Mouse (Mus musculus): Measurements from ENCODE around the gene Lrrc42. TPM values are rescaled to one million over a fixed set of nuclear protein-coding genes. Genes with fewer than 3 reads are reported as not detected.

The Lrrc42 gene
- 70.4 and 79.3 TPM in 2 replicates for polyA plus RNA-seq (2014; fragmentation: Nextera tagmentation; extraction: Ambion mirVana)

GRCm38 (mm10) chr4:107253125-107254091, at the start of gene Lrrc42, which contains the start of gene Hspb11:
Lrrc42 (minus strand) TSS chr4:107253532.
Hspb11 (plus strand) TSS chr4:107253593.
- peak within 1 kb of the TSS; percentile 77 for H3K4me3 ChIP-seq (ENCODE audit: low read depth, low read length)
- ATAC-seq (replicated peaks; ENCODE audit: insufficient number of reproducible peaks, low FRiP score, low TSS enrichment), result peak; percentile 92
- no peaks in the 10 kb centered on the region for H3K9me3 ChIP-seq (replicated peaks; ENCODE audit: control insufficient read depth, low read length)
- H3K4me2 ChIP-seq, result peak within 1 kb of the TSS; percentile 83
- no peaks in the 10 kb centered on the region for H3K27me3 ChIP-seq (ENCODE audit: control insufficient read depth, insufficient read depth, low read length)
- peak within 1 kb of the TSS; percentile 82 for H3K9ac ChIP-seq (ENCODE audit: low read depth, low read length)
- no peaks in the 10 kb centered on the region for H3K36me3 ChIP-seq (ENCODE audit: control insufficient read depth, insufficient read depth, low read length)
- peaks cover 29% of the 10 kb centered on the region for H3K4me1 ChIP-seq (ENCODE audit: control insufficient read depth, insufficient read depth, low read length)
- peak within 1 kb of the TSS; percentile 79 for H3K27ac ChIP-seq (ENCODE audit: low read depth, low read length)
- under 1% methylated on average over 90 of the region's 101 CpGs for WGBS (ENCODE audit: insufficient replicate concordance)

- ATAC-seq (replicated peaks; ENCODE audit: insufficient number of reproducible peaks, low FRiP score, low TSS enrichment), result no peak
- Histone ChIP-seq H3K4me2 (no peak overlapping the region), H3K27ac (ENCODE audit: low read depth, low read length) (no peak overlapping the region), H3K4me3 (ENCODE audit: low read depth, low read length) (no peak overlapping the region), H3K36me3 (ENCODE audit: control insufficient read depth, insufficient read depth, low read length) (no peaks in the 10 kb centered on the region), H3K9me3 (replicated peaks; ENCODE audit: control insufficient read depth, low read length) (no peaks in the 10 kb centered on the region), H3K4me1 (ENCODE audit: control insufficient read depth, insufficient read depth, low read length) (0 out of 2 replicates have a peak, but pooled peaks cover 5% of the 10 kb centered on the region), H3K27me3 (ENCODE audit: control insufficient read depth, insufficient read depth, low read length) (no peaks in the 10 kb centered on the region), H3K9ac (ENCODE audit: low read depth, low read length) (no peak overlapping the region)
- 73% methylated on average over 4 of the region's 4 CpGs for WGBS (ENCODE audit: insufficient replicate concordance)
Observed at GRCm38 (mm10) chr4:107302832-107303231, 49.5 kb upstream of the Lrrc42 start.

DNA sequence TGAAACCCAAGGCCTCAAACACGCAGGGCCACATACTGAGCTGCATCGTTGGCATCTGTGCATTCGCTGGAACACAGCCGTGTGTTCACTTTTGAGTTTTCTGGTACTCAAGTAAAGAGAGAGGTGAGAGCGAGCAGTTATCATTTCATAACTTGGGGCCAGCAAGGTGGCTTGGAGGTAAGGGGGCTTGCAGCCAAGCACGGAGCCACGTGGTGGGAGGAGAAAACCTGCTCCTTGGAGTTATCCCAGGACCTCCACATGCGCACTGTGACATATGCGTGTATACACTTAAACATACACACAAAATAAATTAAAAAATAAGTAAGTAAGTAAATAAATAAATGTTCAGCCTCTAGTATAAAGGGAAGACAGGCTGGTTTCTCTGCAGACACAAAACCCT, 48.9 kb upstream of the Lrrc42 start:
- H3K9me3 ChIP-seq (replicated peaks; ENCODE audit: control insufficient read depth, low read length), result no peaks in the 10 kb centered on the region
- no peak overlapping the region for H3K4me3 ChIP-seq (ENCODE audit: low read depth, low read length)
- WGBS (ENCODE audit: insufficient replicate concordance), result 84% methylated on average over 9 of the region's 9 CpGs
- H3K9ac ChIP-seq (ENCODE audit: low read depth, low read length), result no peak overlapping the region
- H3K27ac ChIP-seq (ENCODE audit: low read depth, low read length), result no peak overlapping the region
- 0 out of 2 replicates have a peak, but pooled peaks cover 5% of the 10 kb centered on the region for H3K4me1 ChIP-seq (ENCODE audit: control insufficient read depth, insufficient read depth, low read length)
- no peaks in the 10 kb centered on the region for H3K36me3 ChIP-seq (ENCODE audit: control insufficient read depth, insufficient read depth, low read length)
- no peak overlapping the region for H3K4me2 ChIP-seq
- ATAC-seq (replicated peaks; ENCODE audit: insufficient number of reproducible peaks, low FRiP score, low TSS enrichment), result no peak
- no peaks in the 10 kb centered on the region for H3K27me3 ChIP-seq (ENCODE audit: control insufficient read depth, insufficient read depth, low read length)

DNA sequence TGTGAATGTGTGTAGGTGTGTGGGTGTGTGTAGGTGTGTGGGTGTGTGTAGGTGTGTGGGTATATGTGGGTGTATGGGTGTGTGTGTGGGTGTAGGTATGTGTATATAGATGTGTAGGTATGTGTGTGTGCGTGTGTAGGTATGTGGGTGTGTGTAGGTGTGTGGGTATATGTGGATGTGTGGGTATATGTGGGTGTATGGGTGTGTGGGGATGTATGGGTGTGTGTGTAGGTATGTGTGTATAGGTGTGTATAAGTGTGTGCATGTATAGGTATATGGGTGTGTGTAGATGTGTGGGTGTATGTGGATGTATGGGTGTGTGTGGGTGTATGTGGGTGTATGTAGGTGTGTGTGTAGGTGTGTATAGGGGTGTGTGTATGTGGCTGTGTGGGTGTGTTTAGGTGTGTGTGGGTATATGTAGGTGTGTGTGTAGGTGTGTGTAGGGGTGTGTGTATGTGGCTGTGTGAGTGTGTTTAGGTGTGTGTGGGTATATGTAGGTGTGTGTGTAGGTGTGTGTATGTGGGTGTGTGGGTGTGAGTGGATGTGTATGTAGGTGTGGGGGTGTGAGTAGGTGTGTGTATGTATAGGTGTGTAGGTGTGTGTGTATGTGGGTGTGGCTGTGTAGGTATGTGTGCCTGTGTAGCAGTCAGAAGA, 47.7 kb upstream of the Lrrc42 start:
- Histone ChIP-seq H3K4me2 (no peak overlapping the region), H3K27ac (ENCODE audit: low read depth, low read length) (no peak overlapping the region), H3K9ac (ENCODE audit: low read depth, low read length) (no peak overlapping the region), H3K4me1 (ENCODE audit: control insufficient read depth, insufficient read depth, low read length) (no peaks in the 10 kb centered on the region), H3K27me3 (ENCODE audit: control insufficient read depth, insufficient read depth, low read length) (no peaks in the 10 kb centered on the region), H3K36me3 (ENCODE audit: control insufficient read depth, insufficient read depth, low read length) (no peaks in the 10 kb centered on the region), H3K4me3 (ENCODE audit: low read depth, low read length) (no peak overlapping the region), H3K9me3 (replicated peaks; ENCODE audit: control insufficient read depth, low read length) (no peaks in the 10 kb centered on the region)
- ATAC-seq (replicated peaks; ENCODE audit: insufficient number of reproducible peaks, low FRiP score, low TSS enrichment), result no peak
- 97% methylated on average over 1 of the region's 1 CpGs for whole genome bisulfite sequencing (ENCODE audit: insufficient replicate concordance)

DNA sequence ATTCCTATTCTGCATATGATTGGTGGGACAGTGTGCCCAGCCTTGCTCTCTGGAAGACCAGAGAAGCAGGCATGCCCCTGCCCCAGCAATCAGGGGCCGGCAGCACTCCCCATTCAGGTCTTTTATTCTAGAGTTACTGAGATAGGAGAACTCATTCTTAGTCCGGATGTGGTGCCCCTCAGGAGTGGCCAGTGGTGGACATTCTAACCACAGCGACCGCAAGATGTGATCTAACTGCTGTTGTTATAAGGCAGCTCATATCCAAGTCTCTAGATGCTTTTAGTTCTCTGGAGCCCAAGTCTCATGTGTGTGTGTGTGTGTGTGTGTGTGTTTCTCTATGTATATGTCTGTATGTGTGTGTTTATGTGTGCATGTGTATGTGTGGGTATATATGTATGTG, 47.0 kb upstream of the Lrrc42 start:
- Histone ChIP-seq H3K9ac (ENCODE audit: low read depth, low read length) (no peak overlapping the region), H3K4me2 (no peak overlapping the region)
- WGBS (ENCODE audit: insufficient replicate concordance), result 75% methylated on average over 4 of the region's 4 CpGs

GRCm38 (mm10) chr4:107299779-107300340, 46.5 kb upstream of the Lrrc42 start:
- Histone ChIP-seq H3K36me3 (ENCODE audit: control insufficient read depth, insufficient read depth, low read length) (no peaks in the 10 kb centered on the region), H3K27me3 (ENCODE audit: control insufficient read depth, insufficient read depth, low read length) (no peaks in the 10 kb centered on the region), H3K4me1 (ENCODE audit: control insufficient read depth, insufficient read depth, low read length) (no peaks in the 10 kb centered on the region), H3K9me3 (replicated peaks; ENCODE audit: control insufficient read depth, low read length) (no peaks in the 10 kb centered on the region), H3K4me3 (ENCODE audit: low read depth, low read length) (no peak overlapping the region), H3K9ac (ENCODE audit: low read depth, low read length) (no peak overlapping the region), H3K27ac (ENCODE audit: low read depth, low read length) (no peak overlapping the region), H3K4me2 (no peak overlapping the region)
- ATAC-seq (replicated peaks; ENCODE audit: insufficient number of reproducible peaks, low FRiP score, low TSS enrichment), result no peak
- 86% methylated on average over 7 of the region's 7 CpGs for WGBS (ENCODE audit: insufficient replicate concordance)

More for the DNA sequence above, 47.0 kb upstream of the Lrrc42 start:
- no peak for ATAC-seq (replicated peaks; ENCODE audit: insufficient number of reproducible peaks, low FRiP score, low TSS enrichment)
- Histone ChIP-seq H3K27me3 (ENCODE audit: control insufficient read depth, insufficient read depth, low read length) (no peaks in the 10 kb centered on the region), H3K4me3 (ENCODE audit: low read depth, low read length) (no peak overlapping the region), H3K4me1 (ENCODE audit: control insufficient read depth, insufficient read depth, low read length) (no peaks in the 10 kb centered on the region), H3K36me3 (ENCODE audit: control insufficient read depth, insufficient read depth, low read length) (no peaks in the 10 kb centered on the region), H3K9me3 (replicated peaks; ENCODE audit: control insufficient read depth, low read length) (no peaks in the 10 kb centered on the region), H3K27ac (ENCODE audit: low read depth, low read length) (no peak overlapping the region)

- H3K9me3 ChIP-seq (replicated peaks; ENCODE audit: control insufficient read depth, low read length), result no peaks in the 10 kb centered on the region
- no peak overlapping the region for H3K9ac ChIP-seq (ENCODE audit: low read depth, low read length)
- H3K27ac ChIP-seq (ENCODE audit: low read depth, low read length), result no peak overlapping the region
- no peak overlapping the region for H3K4me3 ChIP-seq (ENCODE audit: low read depth, low read length)
- WGBS (ENCODE audit: insufficient replicate concordance), result 75% methylated on average over 8 of the region's 8 CpGs
- no peak overlapping the region for H3K4me2 ChIP-seq
- no peaks in the 10 kb centered on the region for H3K36me3 ChIP-seq (ENCODE audit: control insufficient read depth, insufficient read depth, low read length)
- no peaks in the 10 kb centered on the region for H3K27me3 ChIP-seq (ENCODE audit: control insufficient read depth, insufficient read depth, low read length)
- ATAC-seq (replicated peaks; ENCODE audit: insufficient number of reproducible peaks, low FRiP score, low TSS enrichment), result no peak
- H3K4me1 ChIP-seq (ENCODE audit: control insufficient read depth, insufficient read depth, low read length), result no peaks in the 10 kb centered on the region
Observed at GRCm38 (mm10) chr4:107298071-107298606, 44.8 kb upstream of the Lrrc42 start.

GRCm38 (mm10) chr4:107292273-107292662, 38.9 kb upstream of the Lrrc42 start:
- no peak overlapping the region for H3K4me3 ChIP-seq (ENCODE audit: low read depth, low read length)
- 37% methylated on average over 4 of the region's 4 CpGs for WGBS (ENCODE audit: insufficient replicate concordance)

More at GRCm38 (mm10) chr4:107292273-107292662, 38.9 kb upstream of the Lrrc42 start:
- H3K27me3 ChIP-seq (ENCODE audit: control insufficient read depth, insufficient read depth, low read length), result no peaks in the 10 kb centered on the region
- H3K9ac ChIP-seq (ENCODE audit: low read depth, low read length), result no peak overlapping the region; the same call in 1 of the 2 replicates
- H3K36me3 ChIP-seq (ENCODE audit: control insufficient read depth, insufficient read depth, low read length), result no peaks in the 10 kb centered on the region
- peaks cover 6% of the 10 kb centered on the region; the same call in 1 of the 2 replicates for H3K4me1 ChIP-seq (ENCODE audit: control insufficient read depth, insufficient read depth, low read length)
- no peak for ATAC-seq (replicated peaks; ENCODE audit: insufficient number of reproducible peaks, low FRiP score, low TSS enrichment)
- H3K9me3 ChIP-seq (replicated peaks; ENCODE audit: control insufficient read depth, low read length), result no peaks in the 10 kb centered on the region
- H3K4me2 ChIP-seq, result no peak overlapping the region
- no peak overlapping the region for H3K27ac ChIP-seq (ENCODE audit: low read depth, low read length)

All from heart, embryonic 11.5 days (tissue).